Mouse (Mus musculus) cerebellum, adult 2 months (tissue): ENCODE measurements around the gene Tecr. TPM values are rescaled to one million over a fixed set of nuclear protein-coding genes. Genes with fewer than 3 reads are reported as not detected.

Experiments
- DNase-seq, 2 experiments: peaks; one replicate each; pipeline ENCODE4 v3.0.0; 2021
- H3K27ac ChIP-seq: fragments of 200-500 bp; 2 replicates; pipeline ENCODE4 v1.5.1; 2012; ENCODE audit warnings: low read length, control low read depth, inconsistent platforms; ENCODE audit not compliant: insufficient read depth
- H3K27me3 ChIP-seq: fragments of 200-500 bp; 2 replicates; pipeline ENCODE4 v1.6.1; 2012; ENCODE audit warnings: inconsistent platforms, mild to moderate bottlenecking, low read length, moderate library complexity; ENCODE audit not compliant: control insufficient read depth, insufficient read depth
- H3K4me1 ChIP-seq: fragments of 200-500 bp; 2 replicates; pipeline ENCODE4 v1.6.1; 2011; ENCODE audit warnings: low read length; ENCODE audit not compliant: control insufficient read depth, insufficient read depth
- H3K4me3 ChIP-seq: fragments of 200-500 bp; replicated peaks from 2 replicates; pipeline ENCODE3; 2011; ENCODE audit warnings: mild to moderate bottlenecking, low read depth, low read length, control low read depth; ENCODE audit not compliant: insufficient read depth
- CTCF ChIP-seq: fragments of 200-500 bp; IDR thresholded peaks from 2 replicates; pipeline ENCODE4 v1.5.1; 2011; ENCODE audit warnings: low read depth, mild to moderate bottlenecking, control low read depth, low read length, moderate library complexity, borderline replicate concordance; ENCODE audit not compliant: insufficient read depth
- POLR2A ChIP-seq: fragments of 200-500 bp; IDR thresholded peaks from 2 replicates; pipeline ENCODE4 v1.6.1; 2011; ENCODE audit warnings: low read length, control low read depth, borderline replicate concordance; ENCODE audit not compliant: insufficient read depth
- WGBS: fragments of 180-500 bp; shearing (Covaris S2); methylation state at CpG from one replicate; pipeline ENCODE4 v1.1.7; 2018; 5-methylcytosine and 5-hydroxymethylcytosine counted together
- polyA plus RNA-seq: library from polyadenylated mRNA; depleted of rRNA; stranded (reverse); fragments of >200 nt; gene quantifications from 2 replicates; pipeline ENCODE4 v1.2.3, GENCODE M21; 2012

The Tecr gene
- polyA plus RNA-seq, 1 experiment = 1,238 TPM

- no peak for TF ChIP-seq CTCF
- TF ChIP-seq POLR2A = no peak
- Histone ChIP-seq H3K27ac (no peak overlapping the region), H3K4me3 (no peak overlapping the region), H3K4me1 (peaks cover 7% of the 10 kb centered on the region), H3K27me3 (no peaks in the 10 kb centered on the region)
- 98% methylated on average over 4 of the region's 4 CpGs for WGBS
- no peak for DNase-seq
Observed at GRCm38 (mm10) chr8:83613695-83614094, 5.9 kb upstream of the Tecr start.

- no peak for TF ChIP-seq CTCF
- no peak for TF ChIP-seq POLR2A
- WGBS = 87% methylated on average over 4 of the region's 4 CpGs
- DNase-seq = no peak
- Histone ChIP-seq H3K4me1 (peaks cover 7% of the 10 kb centered on the region), H3K27me3 (no peaks in the 10 kb centered on the region), H3K4me3 (no peak overlapping the region), H3K27ac (no peak overlapping the region)
Observed at GRCm38 (mm10) chr8:83611921-83612320, 4.2 kb upstream of the Tecr start.

GRCm38 (mm10) chr8:83609547-83610180, 1.9 kb upstream of the Tecr start:
- H3K27ac ChIP-seq = no peak overlapping the region
- no peaks in the 10 kb centered on the region for H3K27me3 ChIP-seq
- DNase-seq = no peak
- peaks cover 7% of the 10 kb centered on the region for H3K4me1 ChIP-seq
- H3K4me3 ChIP-seq = no peak overlapping the region
- TF ChIP-seq POLR2A = no peak
- TF ChIP-seq CTCF = no peak
- WGBS = 91% methylated on average over 10 of the region's 10 CpGs

GRCm38 (mm10) chr8:83609086-83609485, 1.3 kb upstream of the Tecr start:
- H3K4me1 ChIP-seq = peaks cover 7% of the 10 kb centered on the region
- H3K27ac ChIP-seq = no peak overlapping the region
- 24% methylated on average over 9 of the region's 9 CpGs for WGBS
- TF ChIP-seq POLR2A (no peak), CTCF (no peak)
- H3K27me3 ChIP-seq = no peaks in the 10 kb centered on the region
- DNase-seq = no peak
- peak overlapping the region; percentile 85 for H3K4me3 ChIP-seq

GRCm38 (mm10) chr8:83608398-83608829, 643 bp upstream of the Tecr start:
- TF ChIP-seq POLR2A = no peak
- TF ChIP-seq CTCF = no peak
- WGBS = under 1% methylated on average over 51 of the region's 51 CpGs

GRCm38 (mm10) chr8:83602650-83603029, 5.1 kb downstream of the Tecr start:
- DNase-seq = no peak
- Histone ChIP-seq H3K27me3 (no peaks in the 10 kb centered on the region), H3K4me1 (no peaks in the 10 kb centered on the region), H3K4me3 (no peak overlapping the region), H3K27ac (no peak overlapping the region)
- WGBS = 78% methylated on average over 2 of the region's 2 CpGs
- TF ChIP-seq CTCF (no peak), POLR2A (no peak)

More at GRCm38 (mm10) chr8:83608398-83608829, 643 bp upstream of the Tecr start:
- Histone ChIP-seq H3K4me1 (peaks cover 7% of the 10 kb centered on the region), H3K4me3 (peak overlapping the region; percentile 85), H3K27me3 (no peaks in the 10 kb centered on the region), H3K27ac (peak overlapping the region; percentile 85)
- DNase-seq = peak; percentile 81 to 84

- Histone ChIP-seq H3K27ac (no peak overlapping the region), H3K4me3 (no peak overlapping the region), H3K4me1 (no peaks in the 10 kb centered on the region), H3K27me3 (no peaks in the 10 kb centered on the region)
- DNase-seq = no peak
- TF ChIP-seq POLR2A (no peak), CTCF (no peak)
Observed at GRCm38 (mm10) chr8:83599814-83600213, 8.0 kb downstream of the Tecr start.

GRCm38 (mm10) chr8:83598146-83598545, 9.6 kb downstream of the Tecr start:
- 21% methylated on average over 1 of the region's 1 CpGs for WGBS

More at GRCm38 (mm10) chr8:83598146-83598545, 9.6 kb downstream of the Tecr start:
- Histone ChIP-seq H3K27ac (no peak overlapping the region), H3K4me3 (no peak overlapping the region), H3K4me1 (no peaks in the 10 kb centered on the region), H3K27me3 (no peaks in the 10 kb centered on the region)
- no peak for DNase-seq
- no peak for TF ChIP-seq POLR2A
- TF ChIP-seq CTCF = no peak
